Mouse (Mus musculus) hindbrain, embryonic 12.5 days (tissue): Measurements from ENCODE around the gene 4632433K11Rik. TPM values are rescaled to one million over a fixed set of nuclear protein-coding genes. Genes with fewer than 3 reads are reported as not detected.
"Not testable (repeated sequence)": the region's sequence is repeated elsewhere in the genome, so short reads cannot be mapped to it uniquely, and the experiment has no call there.

Source experiments
- ATAC-seq: fragments of 200-750 bp; cut with Nextera tagmentation; 2 replicates; pipeline ENCODE4 v1.8.0; 2017; ENCODE audit warnings: moderate TSS enrichment; ENCODE audit not compliant: low FRiP score
- H3K27ac ChIP-seq: fragments of 300-500 bp; sonication (generic); 2 replicates; pipeline ENCODE4 v1.5.1; 2016; ENCODE audit warnings: mild to moderate bottlenecking
- H3K27me3 ChIP-seq: fragments of 300-500 bp; sonication (generic); 2 replicates; pipeline ENCODE4 v1.6.1; 2016; ENCODE audit warnings: mild to moderate bottlenecking
- H3K36me3 ChIP-seq: fragments of 300-500 bp; sonication (generic); 2 replicates; pipeline ENCODE4 v1.6.1; 2016; ENCODE audit warnings: mild to moderate bottlenecking
- H3K4me1 ChIP-seq: fragments of 300-500 bp; sonication (generic); 2 replicates; pipeline ENCODE4 v1.6.1; 2016
- H3K4me2 ChIP-seq: fragments of 300-500 bp; sonication (generic); replicated peaks from 2 replicates; pipeline ENCODE4 v1.6.1; 2016; ENCODE audit warnings: mild to moderate bottlenecking
- H3K4me3 ChIP-seq: fragments of 300-500 bp; sonication (generic); 2 replicates; pipeline ENCODE4 v1.5.1; 2016; ENCODE audit warnings: mild to moderate bottlenecking
- H3K9ac ChIP-seq: fragments of 300-500 bp; sonication (generic); 2 replicates; pipeline ENCODE4 v1.6.1; 2016; ENCODE audit warnings: mild to moderate bottlenecking, moderate library complexity
- H3K9me3 ChIP-seq: fragments of 300-500 bp; sonication (generic); replicated peaks from 2 replicates; pipeline ENCODE4 v1.6.1; 2016; ENCODE audit warnings: mild to moderate bottlenecking
- WGBS: fragments of 180-500 bp; shearing (Covaris S2); methylation state at CpG from one replicate; pipeline ENCODE4 v1.1.7; 2016; 5-methylcytosine and 5-hydroxymethylcytosine counted together
- polyA plus RNA-seq: library from polyadenylated mRNA; unstranded; fragments of >200 nt; fragmentation: Nextera tagmentation; extraction: Ambion mirVana; gene quantifications from 2 replicates; pipeline ENCODE4 v1.2.1, GENCODE M21; 2016

Gene 4632433K11Rik
- polyA plus RNA-seq, 1 experiment from 2014 or later: not detected

GRCm38 (mm10) chr7:5060239-5060731 is 26.4 kb downstream of the 4632433K11Rik start:
- H3K9me3 ChIP-seq: no peaks in the 10 kb centered on the region
- peak; percentile 12; the same call in 1 of the 2 replicates for ATAC-seq
- 2% methylated on average over 27 of the region's 27 CpGs for WGBS

GRCm38 (mm10) chr7:5060944-5061773 is 27.2 kb downstream of the 4632433K11Rik start:
- Histone ChIP-seq H3K27me3 (peaks cover 30% of the 10 kb centered on the region), H3K4me2 (peak overlapping the region; percentile 88), H3K9ac (peak overlapping the region; percentile 88), H3K36me3 (no peaks in the 10 kb centered on the region; the same call in 1 of the 2 replicates), H3K9me3 (no peaks in the 10 kb centered on the region), H3K4me3 (peak overlapping the region; percentile 61), H3K4me1 (peaks cover 45% of the 10 kb centered on the region), H3K27ac (peak overlapping the region; percentile 98)
- WGBS: under 1% methylated on average over 60 of the region's 60 CpGs
- ATAC-seq: peak; percentile 90

More at GRCm38 (mm10) chr7:5060239-5060731, 26.4 kb downstream of the 4632433K11Rik start:
- Histone ChIP-seq H3K4me1 (peaks cover 39% of the 10 kb centered on the region), H3K9ac (peak overlapping the region; percentile 88), H3K36me3 (no peaks in the 10 kb centered on the region), H3K4me2 (peak overlapping the region; percentile 88), H3K27me3 (peaks cover 39% of the 10 kb centered on the region), H3K27ac (peak overlapping the region; percentile 98), H3K4me3 (peak overlapping the region; percentile 61)

DNA sequence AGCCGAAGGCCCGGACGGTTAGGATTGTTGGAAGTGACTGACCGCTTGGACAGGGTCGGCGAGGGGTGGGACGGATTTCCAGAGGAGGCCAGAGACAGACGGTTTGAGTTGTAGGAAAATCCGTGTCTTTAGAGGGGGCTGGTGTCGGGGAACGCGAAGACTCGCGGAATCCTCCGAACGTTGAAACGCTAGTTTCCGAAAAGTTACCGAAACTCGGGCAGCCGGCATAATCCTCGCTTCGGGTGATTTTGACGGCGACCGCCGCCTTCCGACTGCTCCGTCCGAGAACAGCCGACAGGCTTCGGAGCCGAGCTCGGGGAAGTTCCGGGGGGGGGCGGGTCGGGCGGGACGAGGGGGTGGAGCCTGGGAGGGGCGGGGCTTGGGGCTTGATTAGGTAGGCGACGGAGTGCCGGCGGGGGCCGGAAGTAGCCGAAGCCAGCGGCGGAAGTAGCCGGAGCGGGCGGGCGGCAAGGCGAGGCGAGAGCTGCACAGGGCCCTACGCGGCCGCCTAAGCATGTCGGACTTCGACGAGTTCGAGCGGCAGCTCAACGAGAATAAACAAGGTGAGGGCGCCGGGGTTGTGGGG is 27.9 kb downstream of the 4632433K11Rik start, which contains the start of gene U2af2:
Gene U2af2 (plus strand): TSS at position 370 of the 586 bp plus-strand sequence.
- peaks cover 23% of the 10 kb centered on the region for H3K27me3 ChIP-seq
- H3K27ac ChIP-seq: peak within 1 kb of the TSS; percentile 98
- peaks cover 6% of the 10 kb centered on the region for H3K36me3 ChIP-seq
- peak; percentile 86 for ATAC-seq
- H3K4me2 ChIP-seq: peak within 1 kb of the TSS; percentile 88
- peak within 1 kb of the TSS; percentile 88 for H3K9ac ChIP-seq
- no peaks in the 10 kb centered on the region for H3K9me3 ChIP-seq
- peak within 1 kb of the TSS; percentile 61 for H3K4me3 ChIP-seq
- under 1% methylated on average over 64 of the region's 65 CpGs for WGBS
- H3K4me1 ChIP-seq: peaks cover 40% of the 10 kb centered on the region

DNA sequence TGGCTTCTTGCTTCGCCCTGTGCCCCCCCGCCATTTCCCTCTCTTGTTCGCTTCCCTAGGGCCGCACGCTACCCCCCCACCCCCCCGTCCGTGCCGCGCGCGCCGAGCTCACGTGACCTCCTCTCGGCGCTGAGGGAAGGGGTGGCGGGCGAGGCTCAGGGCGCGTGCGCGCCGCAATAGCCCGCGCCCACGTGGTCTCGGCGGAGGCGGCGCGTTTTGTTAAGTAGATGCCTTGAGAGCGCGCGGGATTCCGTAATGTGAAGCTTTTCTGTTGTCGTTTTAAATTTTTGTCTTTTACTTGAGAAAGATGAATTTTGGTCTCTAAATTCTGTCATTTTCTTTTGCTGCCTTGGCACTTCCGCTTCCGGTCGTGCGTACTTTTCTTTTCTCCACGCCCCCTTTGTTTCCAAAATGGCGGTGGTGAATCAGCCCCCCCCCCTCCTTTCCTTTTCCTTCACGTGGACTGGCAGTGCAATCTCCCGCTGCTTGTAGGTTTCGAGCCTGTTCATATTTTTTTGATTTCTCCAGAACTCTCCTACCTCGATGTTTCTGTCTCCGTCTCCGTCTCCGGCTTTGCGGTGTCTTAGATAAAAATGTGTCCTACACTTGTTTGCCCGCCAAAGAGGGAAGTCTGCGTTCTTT is 28.6 kb downstream of the 4632433K11Rik start:
- Histone ChIP-seq H3K9me3 (no peaks in the 10 kb centered on the region), H3K9ac (peak overlapping the region; percentile 88), H3K4me3 (peak overlapping the region; percentile 61), H3K27ac (peak overlapping the region; percentile 98), H3K27me3 (peaks cover 17% of the 10 kb centered on the region), H3K4me2 (peak overlapping the region; percentile 88), H3K36me3 (peaks cover 12% of the 10 kb centered on the region), H3K4me1 (peaks cover 36% of the 10 kb centered on the region)
- peak; percentile 42 for ATAC-seq
- under 1% methylated on average over 45 of the region's 51 CpGs for whole genome bisulfite sequencing

GRCm38 (mm10) chr7:5064886-5065285 is 31.0 kb downstream of the 4632433K11Rik start:
- Histone ChIP-seq H3K27ac (no peak overlapping the region), H3K9me3 (no peaks in the 10 kb centered on the region), H3K4me2 (no peak overlapping the region; the same call in 1 of the 2 replicates), H3K9ac (no peak overlapping the region), H3K27me3 (no peaks in the 10 kb centered on the region), H3K36me3 (peaks cover 36% of the 10 kb centered on the region), H3K4me3 (no peak overlapping the region), H3K4me1 (peaks cover 31% of the 10 kb centered on the region)
- ATAC-seq: no peak
- WGBS: 97% methylated on average over 6 of the region's 6 CpGs

- no peaks in the 10 kb centered on the region for H3K9me3 ChIP-seq
- peaks cover 93% of the 10 kb centered on the region for H3K36me3 ChIP-seq
Observed at GRCm38 (mm10) chr7:5073586-5073985, 39.7 kb downstream of the 4632433K11Rik start.

DNA sequence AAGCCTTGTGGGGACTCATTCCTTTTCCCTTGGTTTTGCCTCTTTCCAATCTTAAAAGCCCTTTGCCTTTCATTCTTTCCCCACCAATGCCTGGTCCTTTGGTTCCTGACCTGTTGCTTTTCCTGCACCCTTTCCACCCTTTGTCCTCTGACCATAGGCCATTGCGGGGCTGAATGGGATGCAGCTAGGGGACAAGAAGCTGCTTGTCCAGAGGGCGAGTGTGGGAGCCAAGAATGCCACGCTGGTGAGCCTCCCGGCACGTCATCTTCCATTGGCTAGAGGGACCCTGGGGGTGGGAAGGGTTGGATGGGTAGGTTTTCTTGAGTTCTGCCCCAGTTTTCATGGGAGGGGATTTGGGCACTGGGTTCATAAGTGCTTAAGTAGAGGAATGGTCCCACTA is 41.1 kb downstream of the 4632433K11Rik start:
- Histone ChIP-seq H3K36me3 (peaks cover 86% of the 10 kb centered on the region), H3K4me2 (no peak overlapping the region), H3K4me1 (no peaks in the 10 kb centered on the region), H3K4me3 (no peak overlapping the region), H3K9me3 (no peaks in the 10 kb centered on the region), H3K27me3 (no peaks in the 10 kb centered on the region), H3K9ac (no peak overlapping the region), H3K27ac (no peak overlapping the region)
- ATAC-seq: no peak
- WGBS: 93% methylated on average over 5 of the region's 5 CpGs

More at GRCm38 (mm10) chr7:5073586-5073985, 39.7 kb downstream of the 4632433K11Rik start:
- WGBS: 88% methylated on average over 1 of the region's 1 CpGs
- Histone ChIP-seq H3K4me3 (no peak overlapping the region), H3K27me3 (no peaks in the 10 kb centered on the region), H3K27ac (no peak overlapping the region), H3K4me2 (no peak overlapping the region), H3K4me1 (no peaks in the 10 kb centered on the region), H3K9ac (no peak overlapping the region)
- ATAC-seq: no peak

- ATAC-seq: no peak
- H3K27me3 ChIP-seq: no peaks in the 10 kb centered on the region
- H3K4me1 ChIP-seq: peaks cover 13% of the 10 kb centered on the region
- H3K4me3 ChIP-seq: no peak overlapping the region
- 96% methylated on average over 2 of the region's 2 CpGs for WGBS
- H3K27ac ChIP-seq: no peak overlapping the region
- no peak overlapping the region for H3K9ac ChIP-seq
- no peaks in the 10 kb centered on the region for H3K9me3 ChIP-seq
- no peak overlapping the region for H3K4me2 ChIP-seq
- H3K36me3 ChIP-seq: peaks cover 67% of the 10 kb centered on the region
Observed at GRCm38 (mm10) chr7:5076931-5077330, 43.0 kb downstream of the 4632433K11Rik start.

- H3K4me1 ChIP-seq: peaks cover 19% of the 10 kb centered on the region
- not testable (repeated sequence) for H3K9me3 ChIP-seq, H3K27me3 ChIP-seq
- 51% methylated on average over 10 of the region's 13 CpGs for WGBS
- H3K27ac ChIP-seq: peak overlapping the region; percentile 90
- H3K4me3 ChIP-seq: peak overlapping the region; percentile 97
- H3K9ac ChIP-seq: peak overlapping the region; percentile 97; the same call in 1 of the 2 replicates
- H3K36me3 ChIP-seq: peaks cover 53% of the 10 kb centered on the region
- ATAC-seq: peak; percentile 51
- peak overlapping the region; percentile 92 for H3K4me2 ChIP-seq
Observed at GRCm38 (mm10) chr7:5079365-5080009, 45.6 kb downstream of the 4632433K11Rik start.

DNA sequence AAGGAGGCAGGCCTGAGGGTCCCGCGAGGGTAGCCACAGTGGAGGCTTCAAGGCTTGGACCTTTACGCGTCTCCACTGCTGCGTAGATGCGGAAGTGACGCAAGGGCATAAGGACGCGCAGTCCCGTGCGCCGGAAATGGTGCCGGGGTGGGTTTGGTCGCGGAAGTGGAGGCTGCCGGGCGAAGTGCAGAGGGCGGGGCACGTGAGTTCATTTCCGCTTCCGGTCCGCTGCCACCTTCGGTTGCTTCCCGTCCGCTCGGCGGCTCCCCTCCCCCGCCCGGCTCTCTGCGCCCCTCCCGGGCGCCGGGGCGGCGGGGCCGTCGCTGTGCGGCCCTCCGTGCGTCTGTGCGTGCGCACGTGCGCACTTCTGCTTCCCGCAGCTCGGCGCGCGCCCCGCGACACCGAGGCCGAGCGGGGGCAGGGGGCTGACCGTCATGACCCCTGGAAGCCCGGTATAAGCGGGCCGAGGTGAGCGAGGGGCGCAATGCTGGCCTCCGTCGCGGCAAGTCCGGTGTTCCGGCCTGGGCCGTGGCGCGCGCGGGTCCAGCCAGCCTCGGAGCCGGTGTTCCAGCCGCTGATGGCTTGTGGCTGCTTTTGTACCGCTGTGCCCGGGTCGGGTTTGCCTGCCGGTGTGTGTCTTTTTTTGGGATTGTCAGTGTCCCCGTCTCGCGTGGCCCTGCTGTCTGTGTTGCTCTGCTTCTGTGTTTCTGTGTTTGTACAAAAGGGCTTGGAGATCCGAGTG is 46.3 kb downstream of the 4632433K11Rik start, which contains the start of gene Epn1:
Gene Epn1 (plus strand): TSS at position 226 of the 742 bp plus-strand sequence.
- Histone ChIP-seq H3K9ac (peak within 1 kb of the TSS; percentile 97), H3K27ac (peak within 1 kb of the TSS; percentile 90), H3K4me1 (peaks cover 19% of the 10 kb centered on the region), H3K27me3 (no peaks in the 10 kb centered on the region), H3K4me3 (peak within 1 kb of the TSS; percentile 97), H3K4me2 (peak within 1 kb of the TSS; percentile 92), H3K36me3 (peaks cover 50% of the 10 kb centered on the region), H3K9me3 (no peaks in the 10 kb centered on the region)
- under 1% methylated on average over 76 of the region's 81 CpGs for WGBS
- peak; percentile 98 for ATAC-seq

GRCm38 (mm10) chr7:5080815-5081214 is 46.9 kb downstream of the 4632433K11Rik start:
- H3K4me3 ChIP-seq: peak overlapping the region; percentile 97
- peaks cover 19% of the 10 kb centered on the region for H3K4me1 ChIP-seq
- peak overlapping the region; percentile 92 for H3K4me2 ChIP-seq
- peak overlapping the region; percentile 97 for H3K9ac ChIP-seq
- no peaks in the 10 kb centered on the region for H3K9me3 ChIP-seq
- H3K27ac ChIP-seq: peak overlapping the region; percentile 90
- ATAC-seq: no peak
- H3K27me3 ChIP-seq: no peaks in the 10 kb centered on the region
- H3K36me3 ChIP-seq: peaks cover 45% of the 10 kb centered on the region
- 20% methylated on average over 6 of the region's 6 CpGs for WGBS
